ENCODE assay signal across 10 mouse cellular contexts in the genomic region with DNA sequence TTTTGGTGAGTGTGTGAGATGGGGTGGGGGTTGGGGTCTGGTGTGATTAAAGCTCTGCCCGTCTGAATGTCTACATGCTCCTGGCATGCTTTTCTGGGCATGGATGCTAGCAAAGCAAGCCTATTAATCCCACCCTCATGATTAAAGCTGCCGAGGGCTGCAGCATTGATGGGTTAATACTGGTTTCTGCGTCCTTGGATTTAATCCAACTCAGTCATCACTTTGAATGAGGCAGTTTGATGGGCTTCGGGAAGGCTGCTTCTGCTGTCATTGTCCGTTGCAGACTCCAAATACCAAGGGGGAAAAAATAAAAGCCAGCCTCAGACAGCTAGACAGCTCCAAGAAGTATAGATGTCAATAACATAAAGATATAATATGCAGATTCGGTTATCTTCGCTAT.
DNase-seq lines count a peak whose midpoint lies in the region; ATAC-seq lines count a peak whose summit lies in the region.
"Had no signal": no experiment of that assay in that cellular context is flagged by ENCODE, and none has a peak within 500 bp of the region (broad histone marks: within the 10 kb centered on the region; RNA-seq: fewer than 3 reads in every experiment).

No protein-coding gene starts in this region.

- H3K4me2 ChIP-seq in kidney, embryonic 15.5 days: peak overlapping the region; percentile 17; the same call in 1 of the 2 replicates
- H3K4me2 ChIP-seq in midbrain, embryonic 12.5 days (replicated peaks): peak overlapping the region; percentile 30
- H3K4me2 ChIP-seq: stomach, embryonic 15.5 days had no signal

- no peak overlapping the region for H3K27ac ChIP-seq in kidney, embryonic 15.5 days
- H3K27ac ChIP-seq in forebrain, embryonic 10.5 days: peak overlapping the region; percentile 64
- H3K27ac ChIP-seq in midbrain, embryonic 12.5 days (replicated peaks): peak overlapping the region; percentile 52
- H3K27ac ChIP-seq: stomach, embryonic 15.5 days had no signal

- no peak overlapping the region for H3K4me3 ChIP-seq in kidney, embryonic 15.5 days (replicated peaks)
- H3K4me3 ChIP-seq in forebrain, embryonic 10.5 days: no peak overlapping the region
- H3K4me3 ChIP-seq in midbrain, embryonic 12.5 days: no peak overlapping the region
- H3K4me3 ChIP-seq: stomach, embryonic 15.5 days had no signal

- no peaks in the 10 kb centered on the region for H3K27me3 ChIP-seq in kidney, embryonic 15.5 days
- no peaks in the 10 kb centered on the region for H3K27me3 ChIP-seq in forebrain, embryonic 10.5 days (ENCODE audit: poor library complexity, severe bottlenecking)
- 0 out of 2 replicates have a peak, but pooled peaks cover 3% of the 10 kb centered on the region for H3K27me3 ChIP-seq in midbrain, embryonic 12.5 days
- H3K27me3 ChIP-seq: stomach, embryonic 15.5 days had no signal

- H3K4me1 ChIP-seq in kidney, embryonic 15.5 days: peaks cover 11% of the 10 kb centered on the region; the same call in 1 of the 2 replicates
- H3K4me1 ChIP-seq in forebrain, embryonic 10.5 days: peaks cover 34% of the 10 kb centered on the region
- H3K4me1 ChIP-seq in midbrain, embryonic 12.5 days: peaks cover 28% of the 10 kb centered on the region
- H3K4me1 ChIP-seq: stomach, embryonic 15.5 days had no signal

- no peak for ATAC-seq in kidney, embryonic 15.5 days (replicated peaks; ENCODE audit: low FRiP score)
- ATAC-seq in midbrain, embryonic 12.5 days (ENCODE audit: low FRiP score, low read depth): peak; percentile 86

- no peak for DNase-seq in kidney, adult 11 months
- DNase-seq in adrenal gland, postnatal 10 days: peak; percentile 30
- peak; percentile 15 for DNase-seq in forebrain, embryonic 10.5 days (ENCODE audit: extremely low spot score, low spot score)
- no peak for DNase-seq in frontal cortex, adult 2 months (ENCODE audit: extremely low spot score in 1 of 2, low spot score in 1 of 2)
- DNase-seq in thymus, postnatal 14 days: no peak
- no peak for DNase-seq in right cerebral cortex, postnatal 36 days (ENCODE audit: low spot score in 2 of 2)
- DNase-seq: liver had no signal

- H3K36me3 ChIP-seq in kidney, embryonic 15.5 days: no peaks in the 10 kb centered on the region
- no peaks in the 10 kb centered on the region for H3K36me3 ChIP-seq in forebrain, embryonic 10.5 days (replicated peaks)
- no peaks in the 10 kb centered on the region for H3K36me3 ChIP-seq in midbrain, embryonic 12.5 days
- H3K36me3 ChIP-seq: stomach, embryonic 15.5 days had no signal

- H3K9ac ChIP-seq in kidney, embryonic 15.5 days: no peak overlapping the region
- no peak overlapping the region for H3K9ac ChIP-seq in midbrain, embryonic 12.5 days (replicated peaks)
- H3K9ac ChIP-seq: stomach, embryonic 15.5 days had no signal

- WGBS in kidney, embryonic 15.5 days: 56% methylated on average over 7 of the region's 7 CpGs
- 42% methylated on average over 7 of the region's 7 CpGs for WGBS in forebrain, embryonic 10.5 days
- 14% methylated on average over 7 of the region's 7 CpGs for WGBS in midbrain, embryonic 12.5 days

- no peaks in the 10 kb centered on the region for H3K9me3 ChIP-seq in kidney, embryonic 15.5 days (replicated peaks)
- no peaks in the 10 kb centered on the region for H3K9me3 ChIP-seq in forebrain, embryonic 10.5 days
- no peaks in the 10 kb centered on the region for H3K9me3 ChIP-seq in midbrain, embryonic 12.5 days
- H3K9me3 ChIP-seq: stomach, embryonic 15.5 days had no signal

Comparison
In these comparisons a context has a peak if more than half of its experiments do, and no peak if none do; other contexts are left out.
1. DNase-seq: peak in adrenal gland, postnatal 10 days (single experiment) and forebrain, embryonic 10.5 days (single experiment); none in kidney, adult 11 months (single experiment), frontal cortex, adult 2 months (0 of 2), thymus, postnatal 14 days (single experiment) and right cerebral cortex, postnatal 36 days (0 of 2).